Mouse (Mus musculus) heart, adult 2 months (tissue): Measurements from ENCODE around the gene Gm20219. TPM values are rescaled to one million over a fixed set of nuclear protein-coding genes. Genes with fewer than 3 reads are reported as not detected.

ENCODE experiments used
- DNase-seq, 2 experiments: peaks; one replicate each; pipeline ENCODE4 v3.0.0; 2021
- H3K27ac ChIP-seq: fragments of 200-600 bp; 2 replicates; pipeline ENCODE4 v1.8.1; 2022
- H3K27me3 ChIP-seq: fragments of 200-500 bp; 2 replicates; pipeline ENCODE4 v1.6.1; 2012; ENCODE audit warnings: mild to moderate bottlenecking, low read length, inconsistent platforms, mixed read lengths; ENCODE audit not compliant: control insufficient read depth, insufficient read depth
- H3K36me3 ChIP-seq: fragments of 200-500 bp; 2 replicates; pipeline ENCODE4 v1.6.1; 2012; ENCODE audit warnings: low read length, inconsistent platforms; ENCODE audit not compliant: control insufficient read depth, insufficient read depth
- H3K4me1 ChIP-seq: fragments of 200-500 bp; 2 replicates; pipeline ENCODE4 v1.6.1; 2011; ENCODE audit warnings: low read length; ENCODE audit not compliant: control insufficient read depth, insufficient read depth
- H3K4me3 ChIP-seq: fragments of 200-600 bp; 2 replicates; pipeline ENCODE4 v1.8.1; 2022
- H3K79me2 ChIP-seq: fragments of 200-500 bp; replicated peaks from 2 replicates; pipeline ENCODE4 v1.6.1; 2012; ENCODE audit warnings: mild to moderate bottlenecking, inconsistent platforms, low read length, moderate library complexity, mixed read lengths; ENCODE audit not compliant: control insufficient read depth, insufficient read depth
- H3K9ac ChIP-seq: fragments of 200-500 bp; 2 replicates; pipeline ENCODE4 v1.6.1; 2012; ENCODE audit warnings: low read depth, mild to moderate bottlenecking, control low read depth, inconsistent platforms, low read length, mixed read lengths
- CTCF ChIP-seq: fragments of 200-600 bp; IDR thresholded peaks from 2 replicates; pipeline ENCODE4 v1.8.1; 2022; ENCODE audit warnings: antibody characterized with exemption, mild to moderate bottlenecking, moderate library complexity
- EP300 ChIP-seq: fragments of 200-500 bp; IDR thresholded peaks from 2 replicates; pipeline ENCODE4 v1.6.1; 2011; ENCODE audit warnings: low read depth, low read length, control low read depth; ENCODE audit not compliant: insufficient read depth
- POLR2A ChIP-seq: fragments of 200-500 bp; IDR thresholded peaks from 2 replicates; pipeline ENCODE4 v1.6.1; 2011; ENCODE audit warnings: mild to moderate bottlenecking, low read depth, low read length, control low read depth; ENCODE audit not compliant: insufficient read depth
- WGBS: fragments of 180-500 bp; shearing (Covaris S2); methylation state at CpG from one replicate; pipeline ENCODE4 v1.1.7; 2018; 5-methylcytosine and 5-hydroxymethylcytosine counted together
- intact Hi-C: fragments of 180-260 bp; cut with DNase I; formaldehyde crosslinking; loops from one replicate; pipeline ENCODE4 v1.15.1; 2025
- polyA plus RNA-seq: library from polyadenylated mRNA; depleted of rRNA; stranded (reverse); fragments of >200 nt; gene quantifications from 2 replicates; pipeline ENCODE4 v1.2.3, GENCODE M21; 2012
- total RNA-seq, 2 experiments: library from RNA; stranded (reverse); gene quantifications; 2 replicates each; pipeline ENCODE4 v1.2.3; 2021

Gm20219 gene
- total and polyA plus RNA-seq, 3 experiments = 0.34 to 1.7 (median 0.39) TPM

DNA sequence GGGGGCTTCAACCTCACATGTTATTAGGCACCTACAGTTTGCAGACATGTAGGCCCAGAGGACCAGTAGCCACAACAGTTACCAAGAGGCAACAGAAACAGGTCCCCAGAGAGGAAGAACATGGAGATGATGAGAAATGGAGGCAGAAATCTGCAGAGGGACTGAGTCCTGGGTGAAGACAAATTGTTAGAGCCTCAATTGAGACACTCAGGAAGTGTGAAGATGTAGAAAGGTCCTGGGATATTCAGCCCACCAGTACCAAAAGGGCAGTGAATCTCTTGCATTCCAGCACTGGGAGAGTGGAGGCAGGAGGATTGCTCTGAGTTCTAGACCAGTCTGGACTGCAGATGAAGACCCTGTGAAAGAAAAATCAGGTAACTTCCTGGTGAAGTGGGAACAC, 39.9 kb downstream of the Gm20219 start:
- Histone ChIP-seq H3K9ac (no peak overlapping the region), H3K79me2 (no peaks in the 10 kb centered on the region), H3K36me3 (no peaks in the 10 kb centered on the region), H3K27me3 (peaks cover 18% of the 10 kb centered on the region), H3K27ac (no peak overlapping the region), H3K4me3 (no peak overlapping the region), H3K4me1 (no peaks in the 10 kb centered on the region)
- TF ChIP-seq CTCF = no peak
- intact Hi-C loops = no loop called here
- DNase-seq = peak in 1 of 2 experiments; percentile 6

DNA sequence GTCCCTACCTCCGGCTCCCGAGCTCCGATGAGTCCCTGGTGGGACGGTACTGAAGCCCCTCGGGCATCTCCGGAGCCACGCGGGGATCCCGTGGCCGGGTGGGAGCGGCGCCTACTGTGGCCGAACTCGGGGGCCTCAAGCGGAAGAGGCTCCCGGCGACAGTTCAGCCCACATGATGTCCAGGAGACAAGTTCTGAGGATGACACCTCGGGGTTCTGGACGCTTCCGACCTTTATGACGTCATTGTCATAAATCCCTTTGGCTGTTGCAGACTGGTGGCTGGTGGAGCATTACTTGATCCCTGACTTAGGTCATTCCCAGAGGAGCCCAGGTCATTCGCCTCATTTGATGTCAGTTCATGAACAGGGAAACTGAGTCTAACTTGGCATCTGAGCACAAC, 41.9 kb downstream of the Gm20219 start, which contains the start of gene Znrf4:
Znrf4 (minus strand) TSS at position 122 of the 400 bp plus-strand sequence.
- H3K79me2 ChIP-seq = no peaks in the 10 kb centered on the region
- TF ChIP-seq CTCF = no peak
- TF ChIP-seq POLR2A = no peak
- no peak for TF ChIP-seq EP300
- intact Hi-C loops = no loop called here
- peaks cover 18% of the 10 kb centered on the region for H3K27me3 ChIP-seq
- DNase-seq = peak in 1 of 2 experiments; percentile 12
- H3K36me3 ChIP-seq = no peaks in the 10 kb centered on the region
- peaks cover 2% of the 10 kb centered on the region; the same call in 1 of the 2 replicates for H3K4me1 ChIP-seq
- H3K4me3 ChIP-seq = no peak within 1 kb of the TSS
- WGBS = 52% methylated on average over 22 of the region's 22 CpGs
- no peak within 1 kb of the TSS for H3K9ac ChIP-seq
- H3K27ac ChIP-seq = no peak within 1 kb of the TSS

DNA sequence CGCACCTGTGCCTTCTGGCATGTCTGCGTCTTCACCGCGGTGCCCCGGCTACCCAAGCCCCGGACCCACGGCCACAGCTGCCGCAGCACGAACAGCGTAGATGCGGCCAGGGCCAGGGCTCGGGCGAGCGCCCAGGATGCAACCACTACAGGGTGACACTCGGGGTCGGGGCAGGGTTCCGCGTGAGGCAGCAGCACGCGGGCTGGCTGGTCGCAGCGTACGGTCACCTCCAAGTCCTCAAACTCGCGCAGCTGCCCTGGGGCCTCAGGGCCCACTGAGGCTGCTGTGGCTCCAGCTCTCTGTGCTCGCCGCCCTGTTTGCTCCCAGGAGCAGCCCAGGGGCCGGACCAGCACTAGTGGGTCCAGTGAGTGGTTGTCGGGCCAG, 42.5 kb downstream of the Gm20219 start:
- 21% methylated on average over 29 of the region's 29 CpGs for WGBS

DNA sequence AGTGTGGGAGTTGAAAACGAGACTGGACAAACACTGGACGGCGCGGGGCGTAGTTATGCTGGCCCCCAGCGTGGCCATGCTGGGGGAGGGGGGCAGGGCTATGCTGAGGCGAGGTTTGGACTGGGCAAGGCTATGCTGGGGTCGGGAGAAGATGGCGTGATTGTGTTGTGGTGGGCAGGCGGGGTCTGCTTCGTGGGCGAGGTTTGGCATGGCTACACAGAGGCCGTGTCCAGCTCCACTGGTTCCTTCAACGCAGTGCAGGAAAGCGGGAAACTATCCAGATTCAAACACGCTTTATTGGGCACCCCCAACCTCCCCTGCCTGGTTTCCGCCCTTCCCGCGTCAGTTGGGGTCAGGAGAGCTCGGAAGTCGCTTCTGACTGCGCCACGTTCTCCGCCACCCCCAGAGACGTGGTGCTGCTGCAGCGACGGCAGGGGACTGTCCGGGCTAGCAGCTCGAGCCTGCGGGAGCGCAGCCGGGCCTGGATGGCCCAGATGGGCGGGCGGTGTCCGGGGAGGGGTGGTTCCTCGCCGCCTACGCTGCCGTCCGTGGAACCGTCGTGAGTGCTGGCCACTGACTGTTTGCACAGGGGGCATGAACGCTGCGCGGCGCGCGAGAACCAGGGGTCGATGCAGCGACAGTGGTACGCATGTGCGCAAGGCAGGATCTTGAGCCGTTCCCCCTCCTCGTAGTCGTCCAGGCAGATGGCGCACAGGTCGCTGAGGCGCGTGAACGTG, 43.0 kb downstream of the Gm20219 start:
- DNase-seq = peak in 1 of 2 experiments; percentile 21

More for the DNA sequence above, 42.5 kb downstream of the Gm20219 start:
- no peak overlapping the region for H3K27ac ChIP-seq
- peaks cover 3% of the 10 kb centered on the region; the same call in 1 of the 2 replicates for H3K4me1 ChIP-seq
- H3K36me3 ChIP-seq = no peaks in the 10 kb centered on the region
- H3K4me3 ChIP-seq = no peak overlapping the region
- intact Hi-C loops = no loop called here
- H3K27me3 ChIP-seq = peaks cover 18% of the 10 kb centered on the region
- H3K9ac ChIP-seq = no peak overlapping the region
- peak in 1 of 2 experiments; percentile 16 for DNase-seq
- TF ChIP-seq EP300 (no peak), CTCF (no peak), POLR2A (no peak)
- H3K79me2 ChIP-seq = no peaks in the 10 kb centered on the region

DNA sequence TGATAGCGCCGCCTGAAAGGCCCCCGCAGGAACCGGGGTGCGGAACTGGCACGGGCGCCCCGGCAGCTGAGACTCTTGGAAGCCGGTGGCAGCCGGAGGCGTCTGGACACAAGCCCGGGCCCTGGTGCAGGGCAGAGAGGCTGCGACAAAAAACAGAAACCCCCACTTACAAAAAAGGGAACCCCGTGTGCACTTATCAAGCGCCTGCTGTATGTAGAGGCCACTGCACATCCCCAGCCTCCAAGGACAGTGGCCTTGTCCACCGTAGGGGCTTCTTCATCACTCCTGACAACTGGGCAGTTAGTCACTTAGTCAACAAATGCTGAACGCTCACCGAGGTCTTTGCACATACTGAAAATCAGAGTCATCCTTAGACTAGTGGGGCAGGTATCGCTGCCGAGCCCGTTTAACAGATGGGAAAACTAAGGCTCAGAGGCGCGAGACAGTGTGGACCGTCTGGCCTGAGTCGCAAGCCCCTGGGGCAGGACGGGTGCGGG, 43.7 kb downstream of the Gm20219 start:
- peak in 1 of 2 experiments; percentile 25 for DNase-seq
- no peaks in the 10 kb centered on the region for H3K36me3 ChIP-seq
- intact Hi-C loops = no loop called here

More for the DNA sequence above, 43.0 kb downstream of the Gm20219 start:
- H3K4me1 ChIP-seq = peaks cover 3% of the 10 kb centered on the region; the same call in 1 of the 2 replicates
- 7% methylated on average over 60 of the region's 60 CpGs for WGBS
- no peak overlapping the region for H3K4me3 ChIP-seq
- H3K79me2 ChIP-seq = no peaks in the 10 kb centered on the region
- peaks cover 18% of the 10 kb centered on the region for H3K27me3 ChIP-seq
- intact Hi-C loops = no loop called here
- H3K27ac ChIP-seq = no peak overlapping the region
- H3K36me3 ChIP-seq = no peaks in the 10 kb centered on the region
- H3K9ac ChIP-seq = no peak overlapping the region
- TF ChIP-seq POLR2A (no peak), CTCF (no peak), EP300 (no peak)

More for the DNA sequence above, 43.7 kb downstream of the Gm20219 start:
- Histone ChIP-seq H3K27me3 (peaks cover 18% of the 10 kb centered on the region), H3K9ac (no peak overlapping the region), H3K27ac (no peak overlapping the region), H3K79me2 (no peaks in the 10 kb centered on the region), H3K4me1 (peaks cover 3% of the 10 kb centered on the region; the same call in 1 of the 2 replicates), H3K4me3 (no peak overlapping the region)
- WGBS = 20% methylated on average over 27 of the region's 27 CpGs
- TF ChIP-seq EP300 (no peak), POLR2A (no peak), CTCF (no peak)
